Mouse (Mus musculus) kidney, adult 2 months (tissue): Measurements from ENCODE around the gene Tsc22d3.

ENCODE experiments used
- CTCF ChIP-seq: fragments of 200-500 bp; conservative IDR thresholded peaks from 2 replicates; pipeline ENCODE4 v1.5.1; 2011; ENCODE audit warnings: low read depth, mild to moderate bottlenecking, control low read depth, low read length, moderate library complexity, mixed read lengths; ENCODE audit not compliant: insufficient read depth, insufficient read length
- POLR2A ChIP-seq: fragments of 200-500 bp; IDR thresholded peaks from one replicate; pipeline ENCODE4 v1.6.1; 2011; ENCODE audit warnings: low read depth, low read length, control low read depth

DNA sequence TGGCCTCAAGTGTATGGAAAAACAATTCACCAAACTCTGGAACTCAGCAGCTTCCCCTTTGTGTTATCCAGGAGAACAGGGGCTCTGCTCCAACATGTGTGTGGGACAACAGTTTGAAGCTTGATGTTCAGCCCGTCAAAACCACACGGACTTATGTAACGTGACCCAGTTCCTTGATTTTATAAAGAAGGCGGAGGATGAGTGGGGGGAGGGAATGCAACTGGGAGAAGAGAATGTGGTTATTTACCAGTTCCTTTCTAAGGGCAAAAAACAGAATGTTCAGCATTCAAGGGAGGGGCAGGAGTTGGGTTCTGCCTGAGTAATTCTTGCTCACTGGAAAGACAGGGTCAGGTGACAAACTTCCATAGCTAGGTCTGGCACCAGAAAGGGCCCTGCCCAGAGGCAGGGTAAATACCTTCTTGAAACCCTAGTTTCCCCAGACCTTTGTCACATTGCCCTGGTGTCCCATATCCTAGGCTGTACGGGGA is 71.3 kb downstream of the Tsc22d3 start:
- TF ChIP-seq CTCF (no peak), POLR2A (no peak)
